Mouse (Mus musculus) liver, embryonic 16.5 days (tissue): ENCODE results near the gene Dennd2c. TPM values are rescaled to one million over a fixed set of nuclear protein-coding genes. Genes with fewer than 3 reads are reported as not detected.
A peak's percentile ranks its signal among the peaks of the same experiment; 100 is the strongest.
"Not testable (repeated sequence)": the region's sequence is repeated elsewhere in the genome, so short reads cannot be mapped to it uniquely, and the experiment has no call there.

Experiments used
- ATAC-seq: fragments of 200-750 bp; cut with Nextera tagmentation; 2 replicates; pipeline ENCODE4 v1.8.0; 2017; ENCODE audit warnings: low read depth, mild to moderate bottlenecking, moderate number of reproducible peaks, moderate library complexity
- H3K27ac ChIP-seq: fragments of 300-500 bp; sonication (generic); 2 replicates; pipeline ENCODE4 v1.5.1; 2014; ENCODE audit warnings: mild to moderate bottlenecking, low read length
- H3K27me3 ChIP-seq: fragments of 300-500 bp; sonication (generic); 2 replicates; pipeline ENCODE4 v1.6.1; 2014; ENCODE audit warnings: low read depth, low read length, mixed read lengths; ENCODE audit not compliant: control insufficient read depth, insufficient read depth
- H3K36me3 ChIP-seq: fragments of 300-500 bp; sonication (generic); 2 replicates; pipeline ENCODE4 v1.6.1; 2014; ENCODE audit warnings: mild to moderate bottlenecking; ENCODE audit not compliant: control insufficient read depth, insufficient read depth
- H3K4me1 ChIP-seq: fragments of 300-500 bp; sonication (generic); 2 replicates; pipeline ENCODE4 v1.6.1; 2014; ENCODE audit warnings: low read depth, low read length, mixed read lengths; ENCODE audit not compliant: control insufficient read depth
- H3K4me2 ChIP-seq: fragments of 300-500 bp; sonication (generic); 2 replicates; pipeline ENCODE4 v1.6.1; 2014; ENCODE audit warnings: low read depth, low read length, mixed read lengths
- H3K4me3 ChIP-seq: fragments of 300-500 bp; sonication (generic); 2 replicates; pipeline ENCODE4 v1.5.1; 2014; ENCODE audit warnings: low read depth, mild to moderate bottlenecking, low read length
- H3K9ac ChIP-seq: fragments of 300-500 bp; sonication (generic); 2 replicates; pipeline ENCODE4 v1.6.1; 2014; ENCODE audit warnings: low read depth, low read length
- H3K9me3 ChIP-seq: fragments of 300-500 bp; sonication (generic); replicated peaks from 2 replicates; pipeline ENCODE4 v1.6.1; 2016; ENCODE audit warnings: low read length; ENCODE audit not compliant: control insufficient read depth
- WGBS: fragments of 180-500 bp; shearing (Covaris S2); extraction: QIAGEN DNeasy Blood & Tissue Kit; methylation state at CpG from one replicate; pipeline ENCODE4 v1.1.7; 2014; ENCODE audit not compliant: insufficient replicate concordance; 5-methylcytosine and 5-hydroxymethylcytosine counted together
- polyA plus RNA-seq: library from polyadenylated mRNA; unstranded; fragments of >200 nt; fragmentation: Nextera tagmentation; extraction: Ambion mirVana; gene quantifications from 2 replicates; pipeline ENCODE4 v1.2.1, GENCODE M21; 2015

The Dennd2c gene
- polyA plus RNA-seq, 1 experiment from 2014 or later = 7.8 TPM

DNA sequence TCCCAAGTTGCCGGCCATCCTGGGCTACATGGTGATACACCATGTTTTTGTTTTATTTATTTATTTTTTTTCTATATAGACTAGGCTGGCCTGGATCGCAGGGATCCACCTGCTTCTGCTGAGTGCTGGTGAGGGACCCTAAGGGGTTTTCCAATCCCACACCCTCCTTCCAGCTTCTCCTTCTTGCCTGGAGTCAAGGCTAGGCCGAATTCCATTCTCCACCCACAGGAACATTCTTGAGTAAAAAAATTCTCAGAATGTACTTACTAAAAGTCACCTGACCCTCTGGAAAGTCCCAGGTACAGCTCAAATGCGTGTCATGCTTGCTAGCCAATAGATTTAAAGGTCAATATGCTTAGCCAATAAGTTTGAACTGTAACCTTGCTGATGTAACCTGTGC, 89.8 kb downstream of the Dennd2c start:
- Histone ChIP-seq H3K4me2 (no peak overlapping the region), H3K4me1 (peaks cover 10% of the 10 kb centered on the region), H3K4me3 (no peak overlapping the region), H3K27me3 (no peaks in the 10 kb centered on the region), H3K9ac (no peak overlapping the region), H3K36me3 (no peaks in the 10 kb centered on the region), H3K9me3 (peaks cover 5% of the 10 kb centered on the region), H3K27ac (no peak overlapping the region)
- ATAC-seq = no peak
- WGBS = 79% methylated on average over 4 of the region's 4 CpGs

DNA sequence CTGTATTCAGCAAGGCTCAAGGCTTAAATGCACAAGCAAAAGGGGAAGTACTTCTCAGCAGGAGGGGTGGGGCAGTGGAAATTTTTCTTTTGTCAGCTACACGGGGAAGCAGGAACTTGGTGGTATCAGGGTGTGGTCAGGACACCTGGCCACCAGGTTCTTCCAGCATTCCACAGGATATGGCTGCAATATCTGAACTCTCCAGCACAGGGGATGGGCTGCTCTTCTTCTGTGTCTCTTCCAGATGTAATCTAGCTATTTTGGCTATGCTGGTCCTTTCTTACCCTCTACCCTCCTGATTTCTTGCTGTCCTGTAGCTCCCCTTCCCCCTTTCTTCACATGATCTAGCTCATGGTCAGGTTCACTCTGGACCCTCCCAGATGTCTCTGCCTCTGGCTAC, 90.8 kb downstream of the Dennd2c start:
- H3K27ac ChIP-seq = no peak overlapping the region
- peaks cover 5% of the 10 kb centered on the region for H3K9me3 ChIP-seq
- H3K4me3 ChIP-seq = no peak overlapping the region
- H3K4me2 ChIP-seq = no peak overlapping the region
- 24% methylated on average over 1 of the region's 1 CpGs for WGBS
- no peak overlapping the region for H3K9ac ChIP-seq
- H3K4me1 ChIP-seq = peaks cover 15% of the 10 kb centered on the region
- no peaks in the 10 kb centered on the region for H3K27me3 ChIP-seq
- H3K36me3 ChIP-seq = no peaks in the 10 kb centered on the region
- no peak for ATAC-seq

DNA sequence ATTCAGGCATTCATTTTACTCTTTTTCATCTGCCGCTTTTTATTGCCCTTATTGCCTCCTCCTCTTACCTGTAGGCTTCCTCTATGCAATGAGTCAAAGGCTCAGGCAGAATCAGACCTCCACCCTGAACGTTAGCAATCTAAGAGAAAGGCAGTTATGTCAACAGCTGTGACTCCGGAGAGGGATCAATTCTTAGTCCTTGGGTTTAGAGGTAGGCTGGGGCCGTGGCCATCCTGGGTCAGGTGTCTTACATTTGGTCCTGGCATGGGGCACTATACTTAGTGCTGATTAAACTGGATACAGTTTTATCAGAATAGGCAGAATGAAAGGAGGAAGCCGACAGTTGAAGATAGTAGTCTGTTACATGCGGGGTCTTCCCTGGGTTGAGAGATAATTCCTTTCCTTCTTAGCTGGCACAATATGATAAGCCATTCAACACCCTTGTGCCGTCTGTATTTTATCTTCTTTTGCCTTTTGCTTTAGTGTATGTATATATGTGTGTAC, 94.0 kb downstream of the Dennd2c start:
- peaks cover 5% of the 10 kb centered on the region for H3K9me3 ChIP-seq
- peak overlapping the region; percentile 54 for H3K4me2 ChIP-seq
- no peaks in the 10 kb centered on the region for H3K36me3 ChIP-seq
- peak; percentile 99 for ATAC-seq
- 22% methylated on average over 7 of the region's 7 CpGs for WGBS
- no peaks in the 10 kb centered on the region for H3K27me3 ChIP-seq
- H3K27ac ChIP-seq = peak overlapping the region; percentile 92
- H3K4me3 ChIP-seq = peak overlapping the region; percentile 47
- H3K4me1 ChIP-seq = peaks cover 15% of the 10 kb centered on the region
- H3K9ac ChIP-seq = peak overlapping the region; percentile 53

DNA sequence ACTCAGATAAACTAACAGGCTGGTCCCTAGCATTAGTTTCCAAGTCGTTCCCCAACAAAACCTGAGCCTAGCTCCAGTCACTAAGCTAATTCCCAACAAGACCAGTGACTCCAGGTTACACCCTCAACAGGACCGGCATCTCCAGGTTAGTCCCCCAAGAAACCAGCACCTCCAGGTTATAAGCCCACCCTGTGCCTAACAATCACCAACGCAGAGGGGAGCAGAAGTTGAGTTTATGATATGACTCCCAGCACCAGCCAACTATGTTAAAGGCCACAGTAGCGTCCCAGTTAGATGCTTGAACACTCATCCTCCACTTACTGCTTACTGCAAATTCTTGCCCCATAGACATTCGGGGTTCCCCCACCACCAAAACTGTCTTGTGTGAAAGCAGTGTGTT, 97.0 kb downstream of the Dennd2c start:
- H3K9me3 ChIP-seq = no peaks in the 10 kb centered on the region
- H3K27me3 ChIP-seq = no peaks in the 10 kb centered on the region
- ATAC-seq = no peak
- no peak overlapping the region for H3K9ac ChIP-seq
- no peak overlapping the region for H3K4me3 ChIP-seq
- H3K4me1 ChIP-seq = peaks cover 15% of the 10 kb centered on the region
- WGBS = 77% methylated on average over 5 of the region's 5 CpGs
- no peak overlapping the region for H3K27ac ChIP-seq
- H3K4me2 ChIP-seq = no peak overlapping the region
- H3K36me3 ChIP-seq = no peaks in the 10 kb centered on the region

- not testable (repeated sequence) for H3K27me3 ChIP-seq, H3K9ac ChIP-seq, H3K4me2 ChIP-seq, H3K27ac ChIP-seq, ATAC-seq, H3K4me3 ChIP-seq, H3K9me3 ChIP-seq, H3K36me3 ChIP-seq
- H3K4me1 ChIP-seq = peaks cover 12% of the 10 kb centered on the region
- 86% methylated on average over 7 of the region's 7 CpGs for WGBS
Measured at GRCm38 (mm10) chr3:103201105-103201504, 98.7 kb downstream of the Dennd2c start.

GRCm38 (mm10) chr3:103203554-103203953, 101.2 kb downstream of the Dennd2c start:
- no peaks in the 10 kb centered on the region for H3K36me3 ChIP-seq
- no peaks in the 10 kb centered on the region for H3K9me3 ChIP-seq
- 87% methylated on average over 1 of the region's 1 CpGs for WGBS
- no peaks in the 10 kb centered on the region for H3K4me1 ChIP-seq
- no peak overlapping the region for H3K4me3 ChIP-seq
- H3K4me2 ChIP-seq = no peak overlapping the region
- no peak overlapping the region for H3K9ac ChIP-seq
- no peaks in the 10 kb centered on the region for H3K27me3 ChIP-seq
- H3K27ac ChIP-seq = no peak overlapping the region
- ATAC-seq = no peak

- Histone ChIP-seq H3K27ac (no peak overlapping the region), H3K4me1 (no peaks in the 10 kb centered on the region), H3K27me3 (no peaks in the 10 kb centered on the region), H3K9me3 (no peaks in the 10 kb centered on the region), H3K36me3 (no peaks in the 10 kb centered on the region), H3K9ac (no peak overlapping the region), H3K4me3 (no peak overlapping the region), H3K4me2 (no peak overlapping the region)
- no peak for ATAC-seq
- 90% methylated on average over 3 of the region's 3 CpGs for WGBS
Measured at GRCm38 (mm10) chr3:103204445-103204844, 102.0 kb downstream of the Dennd2c start.

DNA sequence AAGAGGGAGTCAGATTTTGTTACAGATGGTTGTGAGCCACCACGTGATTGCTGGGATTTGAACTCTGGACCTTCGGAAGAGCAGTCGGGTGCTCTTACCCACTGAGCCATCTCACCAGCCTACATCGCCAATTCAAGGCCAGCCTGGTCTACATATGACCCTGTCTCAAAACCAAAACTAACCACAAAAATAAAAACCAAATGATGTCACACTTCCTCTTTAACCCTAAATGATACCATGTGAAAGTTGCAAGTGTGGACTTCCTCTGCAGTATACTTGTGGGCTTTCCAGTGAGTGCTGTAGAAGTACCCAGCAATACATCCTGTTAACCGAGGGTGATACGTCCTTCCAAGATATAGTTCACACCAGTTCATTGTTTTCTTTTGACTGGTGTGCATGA, 104.0 kb downstream of the Dennd2c start:
- WGBS = 41% methylated on average over 6 of the region's 6 CpGs
- no peak overlapping the region for H3K9ac ChIP-seq
- ATAC-seq = no peak

GRCm38 (mm10) chr3:103207749-103208148, 105.3 kb downstream of the Dennd2c start:
- no peaks in the 10 kb centered on the region for H3K27me3 ChIP-seq
- no peak overlapping the region for H3K4me3 ChIP-seq
- no peak overlapping the region for H3K4me2 ChIP-seq
- no peak overlapping the region for H3K9ac ChIP-seq
- no peak overlapping the region for H3K27ac ChIP-seq
- no peaks in the 10 kb centered on the region for H3K36me3 ChIP-seq
- no peak for ATAC-seq
- WGBS = 49% methylated on average over 5 of the region's 5 CpGs
- H3K9me3 ChIP-seq = no peaks in the 10 kb centered on the region
- H3K4me1 ChIP-seq = no peaks in the 10 kb centered on the region

More for the DNA sequence above, 104.0 kb downstream of the Dennd2c start:
- Histone ChIP-seq H3K4me1 (no peaks in the 10 kb centered on the region), H3K4me3 (no peak overlapping the region), H3K36me3 (no peaks in the 10 kb centered on the region), H3K27ac (no peak overlapping the region), H3K4me2 (no peak overlapping the region), H3K9me3 (no peaks in the 10 kb centered on the region), H3K27me3 (no peaks in the 10 kb centered on the region)
